Mouse (Mus musculus) CH12.LX (cell line): ENCODE measurements at regions not wholly inside any gene's neighbourhood (a gene's known extent, or its start where the extent isn't known, plus 50 kb on each side); places are given as distances from the start of the nearest gene placed in this dataset.

Experiments
- CHD2 ChIP-seq: IDR thresholded peaks from 2 replicates; pipeline ENCODE4 v1.6.1; 2011; ENCODE audit warnings: low read length, improper control_type of control experiment
- CTCF ChIP-seq, 2 experiments: IDR thresholded peaks in 1 of 2; conservative IDR thresholded peaks in 1 of 2; 2 replicates each; pipeline ENCODE4 v1.5.1; 2011 to 2012; ENCODE audit warnings: low read depth in 2 of 2, low read length in 2 of 2, improper control_type of control experiment in 1 of 2, inconsistent platforms in 1 of 2, mild to moderate bottlenecking in 1 of 2, moderate library complexity in 1 of 2
- EP300 ChIP-seq: IDR thresholded peaks from 2 replicates; pipeline ENCODE4 v1.6.1; 2011; ENCODE audit warnings: low read length, improper control_type of control experiment
- HCFC1 ChIP-seq: IDR thresholded peaks from 2 replicates; pipeline ENCODE4 v1.6.1; 2012; ENCODE audit warnings: low read depth, mild to moderate bottlenecking, inconsistent platforms, low read length, improper control_type of control experiment
- JUN ChIP-seq: IDR thresholded peaks from 2 replicates; pipeline ENCODE4 v1.6.1; 2011; ENCODE audit warnings: low read depth, mild to moderate bottlenecking, low read length, improper control_type of control experiment, moderate library complexity; ENCODE audit not compliant: insufficient read depth
- NELFE ChIP-seq: IDR thresholded peaks from 2 replicates; pipeline ENCODE4 v1.6.1; 2011; ENCODE audit warnings: low read depth, low read length, improper control_type of control experiment
- NRF1 ChIP-seq: IDR thresholded peaks from 2 replicates; pipeline ENCODE4 v1.6.1; 2014; ENCODE audit warnings: low read depth, mild to moderate bottlenecking, inconsistent platforms, low read length, improper control_type of control experiment, moderate library complexity
- POLR2A ChIP-seq: IDR thresholded peaks from 2 replicates; pipeline ENCODE4 v1.6.1; 2011; ENCODE audit warnings: low read depth, mild to moderate bottlenecking, improper control_type of control experiment, low read length
- UBTF ChIP-seq: IDR thresholded peaks from 2 replicates; pipeline ENCODE4 v1.6.1; 2012; ENCODE audit warnings: low read depth, mild to moderate bottlenecking, inconsistent platforms, low read length, improper control_type of control experiment, moderate library complexity
- USF1 ChIP-seq: IDR thresholded peaks from 2 replicates; pipeline ENCODE4 v1.6.1; 2014; ENCODE audit warnings: low read depth, mild to moderate bottlenecking, inconsistent platforms, low read length, improper control_type of control experiment
- USF2 ChIP-seq: conservative IDR thresholded peaks from 2 replicates; pipeline ENCODE4 v1.6.1; 2011; ENCODE audit warnings: low read depth, low read length, improper control_type of control experiment
- ZKSCAN1 ChIP-seq: IDR thresholded peaks from 2 replicates; pipeline ENCODE4 v1.6.1; 2012; ENCODE audit warnings: low read depth, inconsistent platforms, low read length, improper control_type of control experiment, borderline replicate concordance

DNA sequence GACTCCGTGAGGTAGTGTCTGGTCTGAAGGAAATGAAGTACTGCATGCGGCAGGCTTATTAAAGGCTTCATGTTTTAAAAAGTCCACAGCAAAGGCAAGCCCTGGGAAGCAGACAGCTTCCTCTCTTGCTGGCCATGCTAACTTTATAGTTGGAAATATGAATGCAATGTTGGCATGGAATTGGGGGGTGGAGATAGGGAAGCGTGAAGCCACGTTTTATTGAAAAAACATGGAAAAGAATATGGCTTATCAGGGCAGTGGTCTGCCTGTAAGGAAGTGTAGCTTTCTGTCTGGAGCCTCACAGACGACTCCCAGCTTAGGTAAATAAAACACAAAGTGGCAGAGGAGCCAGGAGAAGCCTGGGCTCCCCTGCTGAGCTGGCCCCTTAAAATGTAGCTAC lies 231.5 kb upstream of the Pcsk5 start:
- TF ChIP-seq CTCF (conservative IDR thresholded peaks at IDR 0.05 in 1 of 2, IDR thresholded peaks at IDR 0.05 in 1 of 2; ENCODE audit: low read depth in 2 of 2, low read length in 2 of 2) (no peak), EP300 (no peak), UBTF (no peak), JUN (no peak), HCFC1 (no peak), USF2 (no peak), POLR2A (no peak), USF1 (no peak), CHD2 (no peak), NELFE (no peak), ZKSCAN1 (no peak), NRF1 (no peak)
